Mouse (Mus musculus) testis, adult 2 months (tissue): ENCODE results near the gene Trh. TPM values are rescaled to one million over a fixed set of nuclear protein-coding genes. Genes with fewer than 3 reads are reported as not detected.

ENCODE experiments used
- H3K27ac ChIP-seq: fragments of 200-500 bp; 2 replicates; pipeline ENCODE4 v1.5.1; 2012; ENCODE audit warnings: low read depth, low read length; ENCODE audit not compliant: control insufficient read depth, insufficient read depth
- H3K27me3 ChIP-seq: fragments of 200-500 bp; 2 replicates; pipeline ENCODE4 v1.6.1; 2012; ENCODE audit warnings: mild to moderate bottlenecking, low read length, moderate library complexity; ENCODE audit not compliant: control insufficient read depth, insufficient read depth
- H3K36me3 ChIP-seq: fragments of 200-500 bp; 2 replicates; pipeline ENCODE4 v1.6.1; 2012; ENCODE audit warnings: mild to moderate bottlenecking, low read length; ENCODE audit not compliant: control insufficient read depth, insufficient read depth
- H3K4me1 ChIP-seq: fragments of 200-500 bp; 2 replicates; pipeline ENCODE4 v1.6.1; 2012; ENCODE audit warnings: low read length; ENCODE audit not compliant: control insufficient read depth, insufficient read depth
- H3K4me3 ChIP-seq: fragments of 200-500 bp; 2 replicates; pipeline ENCODE4 v1.5.1; 2012; ENCODE audit warnings: low read depth, mild to moderate bottlenecking, low read length, moderate library complexity, mixed read lengths; ENCODE audit not compliant: control insufficient read depth
- CTCF ChIP-seq: fragments of 200-500 bp; IDR thresholded peaks from 2 replicates; pipeline ENCODE4 v1.5.1; 2012; ENCODE audit warnings: low read depth, mild to moderate bottlenecking, inconsistent platforms, low read length, moderate library complexity; ENCODE audit not compliant: control insufficient read depth, insufficient read depth, insufficient replicate concordance
- POLR2A ChIP-seq: fragments of 200-500 bp; IDR thresholded peaks from 2 replicates; pipeline ENCODE4 v1.6.1; 2012; ENCODE audit warnings: low read depth, mild to moderate bottlenecking, inconsistent platforms, low read length, moderate library complexity; ENCODE audit not compliant: control insufficient read depth
- polyA plus RNA-seq: library from polyadenylated mRNA; depleted of rRNA; stranded (reverse); fragments of >200 nt; gene quantifications from 2 replicates; pipeline ENCODE4 v1.2.3, GENCODE M21; 2012

Gene Trh
- polyA plus RNA-seq, 1 experiment: 4.8 TPM

- Histone ChIP-seq H3K4me1 (peaks cover 11% of the 10 kb centered on the region), H3K36me3 (no peaks in the 10 kb centered on the region), H3K27ac (no peak overlapping the region), H3K27me3 (no peaks in the 10 kb centered on the region), H3K4me3 (no peak overlapping the region)
- no peak for TF ChIP-seq POLR2A
- no peak for TF ChIP-seq CTCF
Observed at GRCm38 (mm10) chr6:92241178-92241906, 3.1 kb downstream of the Trh start.

GRCm38 (mm10) chr6:92235036-92235435 is 9.4 kb downstream of the Trh start:
- Histone ChIP-seq H3K27ac (no peak overlapping the region), H3K4me3 (no peak overlapping the region), H3K27me3 (no peaks in the 10 kb centered on the region), H3K4me1 (no peaks in the 10 kb centered on the region), H3K36me3 (no peaks in the 10 kb centered on the region)
- TF ChIP-seq CTCF (no peak), POLR2A (no peak)

- no peaks in the 10 kb centered on the region for H3K36me3 ChIP-seq
- H3K4me1 ChIP-seq: no peaks in the 10 kb centered on the region
- H3K27me3 ChIP-seq: no peaks in the 10 kb centered on the region
- no peak for TF ChIP-seq POLR2A
- no peak for TF ChIP-seq CTCF
- no peak overlapping the region for H3K27ac ChIP-seq
- no peak overlapping the region for H3K4me3 ChIP-seq
Observed at GRCm38 (mm10) chr6:92231762-92232161, 12.7 kb downstream of the Trh start.

- Histone ChIP-seq H3K27ac (no peak overlapping the region), H3K36me3 (no peaks in the 10 kb centered on the region), H3K4me3 (no peak overlapping the region), H3K27me3 (no peaks in the 10 kb centered on the region), H3K4me1 (no peaks in the 10 kb centered on the region)
- TF ChIP-seq POLR2A (no peak), CTCF (no peak)
Observed at GRCm38 (mm10) chr6:92231356-92231755, 13.1 kb downstream of the Trh start.

GRCm38 (mm10) chr6:92229586-92229985 is 14.9 kb downstream of the Trh start:
- no peak for TF ChIP-seq POLR2A
- TF ChIP-seq CTCF: no peak
- no peak overlapping the region; the same call in none of the 2 replicates for H3K4me3 ChIP-seq

GRCm38 (mm10) chr6:92229103-92229502 is 15.3 kb downstream of the Trh start:
- Histone ChIP-seq H3K4me3 (no peak overlapping the region), H3K4me1 (no peaks in the 10 kb centered on the region), H3K36me3 (no peaks in the 10 kb centered on the region), H3K27ac (no peak overlapping the region), H3K27me3 (no peaks in the 10 kb centered on the region)
- TF ChIP-seq POLR2A (no peak), CTCF (no peak)

More at GRCm38 (mm10) chr6:92229586-92229985, 14.9 kb downstream of the Trh start:
- Histone ChIP-seq H3K27ac (no peak overlapping the region), H3K36me3 (no peaks in the 10 kb centered on the region), H3K27me3 (no peaks in the 10 kb centered on the region), H3K4me1 (no peaks in the 10 kb centered on the region)

- H3K27me3 ChIP-seq: no peaks in the 10 kb centered on the region
- no peak overlapping the region for H3K27ac ChIP-seq
- H3K4me1 ChIP-seq: no peaks in the 10 kb centered on the region
- TF ChIP-seq POLR2A (no peak), CTCF (no peak)
- H3K36me3 ChIP-seq: no peaks in the 10 kb centered on the region
- H3K4me3 ChIP-seq: no peak overlapping the region
Observed at GRCm38 (mm10) chr6:92224981-92225380, 19.5 kb downstream of the Trh start.
